8 mouse cellular contexts compared by ENCODE assay signal in the genomic region with DNA sequence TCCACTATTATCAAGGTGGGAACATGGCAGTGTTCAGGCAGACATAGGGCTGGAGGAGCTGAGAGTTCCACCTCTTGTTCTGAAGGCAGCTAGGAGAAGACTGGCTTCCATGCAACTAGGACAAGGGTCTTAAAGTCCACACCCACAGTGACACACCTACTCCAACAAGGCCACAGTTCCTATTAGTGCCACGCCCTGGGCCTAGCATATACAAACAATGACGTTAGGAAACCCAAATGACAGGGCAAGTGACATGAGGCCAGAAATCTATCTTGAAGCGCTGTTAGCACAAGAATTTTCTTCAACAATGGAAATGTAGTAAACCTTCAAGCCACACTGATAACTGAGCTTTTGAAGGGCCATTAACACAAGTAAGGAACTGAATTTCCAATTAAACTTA. TPM values are rescaled to one million over a fixed set of nuclear protein-coding genes. Genes with fewer than 3 reads are reported as not detected.
DNase-seq lines count a peak whose midpoint lies in the region; ATAC-seq and TF ChIP-seq lines count a peak whose summit lies in the region.

No protein-coding gene starts in this region.

- 91% methylated on average over 3 of the region's 3 CpGs for WGBS in limb, embryonic 12.5 days
- whole genome bisulfite sequencing in neural tube, embryonic 15.5 days: 89% methylated on average over 3 of the region's 3 CpGs

- TF ChIP-seq CTCF in left cerebral cortex, adult 2 months (IDR thresholded peaks at IDR 0.05): no peak
- no peak for TF ChIP-seq CTCF in embryonic fibroblast, embryonic 13.5 days (IDR thresholded peaks at IDR 0.05; ENCODE audit: borderline replicate concordance, insufficient read depth, low read length)

- no peak for ATAC-seq in limb, embryonic 12.5 days (ENCODE audit: insufficient number of reproducible peaks, insufficient read depth, low FRiP score, low TSS enrichment, low read depth)
- no peak for ATAC-seq in neural tube, embryonic 15.5 days (ENCODE audit: low FRiP score)
- no peak for ATAC-seq in CD4-positive, CD25-positive, alpha-beta regulatory T cell, adult 4 months

- peak overlapping the region; percentile 63; the same call in 1 of the 2 replicates for H3K9ac ChIP-seq in limb, embryonic 12.5 days (replicated peaks)
- H3K9ac ChIP-seq in neural tube, embryonic 15.5 days (replicated peaks): peak overlapping the region; percentile 69; the same call in 1 of the 2 replicates

- no peaks in the 10 kb centered on the region for H3K27me3 ChIP-seq in limb, embryonic 12.5 days
- no peaks in the 10 kb centered on the region for H3K27me3 ChIP-seq in neural tube, embryonic 15.5 days (replicated peaks)

- no peak overlapping the region for H3K27ac ChIP-seq in left cerebral cortex, adult 2 months
- H3K27ac ChIP-seq in embryonic fibroblast, embryonic 13.5 days (ENCODE audit: insufficient read depth, low read length): no peak overlapping the region
- no peak overlapping the region for H3K27ac ChIP-seq in limb, embryonic 12.5 days
- H3K27ac ChIP-seq in neural tube, embryonic 15.5 days (replicated peaks): peak overlapping the region; percentile 98; the same call in 1 of the 2 replicates

- H3K36me3 ChIP-seq in limb, embryonic 12.5 days: peaks cover 6% of the 10 kb centered on the region
- H3K36me3 ChIP-seq in neural tube, embryonic 15.5 days: peaks cover 2% of the 10 kb centered on the region; the same call in 1 of the 2 replicates

- H3K4me2 ChIP-seq in limb, embryonic 12.5 days: peak overlapping the region; percentile 69
- H3K4me2 ChIP-seq in neural tube, embryonic 15.5 days: peak overlapping the region; percentile 66

- H3K4me3 ChIP-seq in left cerebral cortex, adult 2 months: peak overlapping the region; percentile 72
- peak overlapping the region; percentile 54 for H3K4me3 ChIP-seq in embryonic fibroblast, embryonic 13.5 days (ENCODE audit: insufficient read depth, low read length)
- peak overlapping the region; percentile 62 for H3K4me3 ChIP-seq in limb, embryonic 12.5 days (replicated peaks)
- H3K4me3 ChIP-seq in neural tube, embryonic 15.5 days (replicated peaks): peak overlapping the region; percentile 75

- no peaks in the 10 kb centered on the region for H3K9me3 ChIP-seq in limb, embryonic 12.5 days
- H3K9me3 ChIP-seq in neural tube, embryonic 15.5 days (replicated peaks): no peaks in the 10 kb centered on the region

- intact Hi-C loops in left cerebral cortex, adult 2 months (cut with DNase I): no loop called here

- DNase-seq in left cerebral cortex, adult 2 months (ENCODE audit: extremely low spot score in 1 of 2, low spot score in 2 of 2): no peak
- no peak for DNase-seq in left cerebral cortex, adult 9 months (ENCODE audit: low spot score in 2 of 2)
- DNase-seq in cerebellum, adult 11-12 months: no peak
- DNase-seq in cerebellum, adult 18-20 months: no peak

- H3K4me1 ChIP-seq in embryonic fibroblast, embryonic 13.5 days (ENCODE audit: control insufficient read depth, insufficient read depth, low read length): peaks cover 7% of the 10 kb centered on the region
- peaks cover 15% of the 10 kb centered on the region for H3K4me1 ChIP-seq in limb, embryonic 12.5 days (replicated peaks)
- H3K4me1 ChIP-seq in neural tube, embryonic 15.5 days: peaks cover 25% of the 10 kb centered on the region

- no peak for TF ChIP-seq POLR2A in embryonic fibroblast, embryonic 13.5 days (IDR thresholded peaks at IDR 0.05; ENCODE audit: low read depth, low read length)

RNA-seq across cellular contexts. Expression of a gene that starts 1.2 kb away (rescaled TPM):
- total RNA-seq in left cerebral cortex, adult 2 months (2021): 10 to 100 TPM; 30.0 to 32.2 TPM
- 23.4 and 25.7 TPM in 2 replicates for polyA plus RNA-seq in embryonic fibroblast, embryonic 13.5 days (2011; ENCODE audit: insufficient read length, low read depth, missing spikeins)
- 34.0 and 37.9 TPM in 2 replicates for polyA plus RNA-seq in limb, embryonic 12.5 days (2016; fragmentation: Nextera tagmentation; extraction: Ambion mirVana)
- polyA plus RNA-seq in neural tube, embryonic 15.5 days (2015; fragmentation: Nextera tagmentation; extraction: Ambion mirVana): 41.0 and 41.2 TPM in 2 replicates
- polyA plus RNA-seq in CD4-positive, CD25-positive, alpha-beta regulatory T cell, adult 4 months (2017; shearing (Covaris generic)): 10 to 100 TPM; 30.5 to 44.1 TPM

RNA-seq across cellular contexts. Expression of a gene that starts 20.2 kb away (rescaled TPM):
- total RNA-seq in left cerebral cortex, adult 2 months (2021): 100 to 1,000 TPM; 282 to 289 TPM
- 234 and 239 TPM in 2 replicates for polyA plus RNA-seq in embryonic fibroblast, embryonic 13.5 days (2011; ENCODE audit: insufficient read length, low read depth, missing spikeins)
- polyA plus RNA-seq in limb, embryonic 12.5 days (2016; fragmentation: Nextera tagmentation; extraction: Ambion mirVana): 459 and 511 TPM in 2 replicates
- polyA plus RNA-seq in neural tube, embryonic 15.5 days (2015; fragmentation: Nextera tagmentation; extraction: Ambion mirVana): 652 and 681 TPM in 2 replicates
- polyA plus RNA-seq in CD4-positive, CD25-positive, alpha-beta regulatory T cell, adult 4 months (2017; shearing (Covaris generic)): 100 to 1,000 TPM; 399 to 683 TPM

RNA-seq across cellular contexts. Expression of a gene that starts 55.9 kb away (rescaled TPM):
- 10 to 100 TPM; 47.3 to 53.0 TPM for total RNA-seq in left cerebral cortex, adult 2 months (2021)
- polyA plus RNA-seq in embryonic fibroblast, embryonic 13.5 days (2011; ENCODE audit: insufficient read length, low read depth, missing spikeins): 76.1 and 91.2 TPM in 2 replicates
- polyA plus RNA-seq in limb, embryonic 12.5 days (2016; fragmentation: Nextera tagmentation; extraction: Ambion mirVana): 159 and 160 TPM in 2 replicates
- 107 and 126 TPM in 2 replicates for polyA plus RNA-seq in neural tube, embryonic 15.5 days (2015; fragmentation: Nextera tagmentation; extraction: Ambion mirVana)
- polyA plus RNA-seq in CD4-positive, CD25-positive, alpha-beta regulatory T cell, adult 4 months (2017; shearing (Covaris generic)): 100 to 1,000 TPM; 122 to 123 TPM
